Mouse (Mus musculus): ENCODE results near the gene Mad2l2. TPM values are rescaled to one million over a fixed set of nuclear protein-coding genes. Genes with fewer than 3 reads are reported as not detected.
"Not testable (repeated sequence)": the region's sequence is repeated elsewhere in the genome, so short reads cannot be mapped to it uniquely, and the experiment has no call there.

Mad2l2 gene
- polyA plus RNA-seq, 1 experiment from 2014 or later: 25.5 TPM

DNA sequence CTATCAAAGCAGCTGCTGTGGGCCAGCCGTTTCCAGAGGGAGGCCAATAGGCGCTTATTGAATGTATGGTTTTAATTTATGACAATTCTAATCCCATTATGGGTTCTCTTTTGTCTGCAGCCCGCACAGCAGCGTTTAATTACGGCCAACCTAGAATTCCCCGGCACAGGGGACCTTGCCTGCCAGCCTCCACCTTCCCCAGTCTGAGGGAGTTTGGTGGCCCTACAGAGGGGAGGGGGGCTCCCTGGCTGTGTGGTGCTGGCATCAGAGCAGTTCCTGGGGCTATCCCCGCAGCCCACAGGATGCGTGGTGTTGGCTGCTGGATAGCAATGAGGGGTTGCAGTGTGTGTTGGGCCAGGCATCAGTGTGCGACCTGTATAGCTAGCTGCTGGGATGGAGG, 54.4 kb downstream of the Mad2l2 start:
- no peaks in the 10 kb centered on the region for H3K9me3 ChIP-seq (replicated peaks)
- no peak overlapping the region for H3K4me3 ChIP-seq
- H3K36me3 ChIP-seq: no peaks in the 10 kb centered on the region
- WGBS (ENCODE audit: insufficient replicate concordance): 68% methylated on average over 9 of the region's 9 CpGs
- H3K27ac ChIP-seq: no peak overlapping the region
- H3K27me3 ChIP-seq (replicated peaks): peaks cover 60% of the 10 kb centered on the region
- no peak overlapping the region for H3K9ac ChIP-seq
- H3K4me1 ChIP-seq: peaks cover 15% of the 10 kb centered on the region
- H3K4me2 ChIP-seq: no peak overlapping the region
- no peak for ATAC-seq

DNA sequence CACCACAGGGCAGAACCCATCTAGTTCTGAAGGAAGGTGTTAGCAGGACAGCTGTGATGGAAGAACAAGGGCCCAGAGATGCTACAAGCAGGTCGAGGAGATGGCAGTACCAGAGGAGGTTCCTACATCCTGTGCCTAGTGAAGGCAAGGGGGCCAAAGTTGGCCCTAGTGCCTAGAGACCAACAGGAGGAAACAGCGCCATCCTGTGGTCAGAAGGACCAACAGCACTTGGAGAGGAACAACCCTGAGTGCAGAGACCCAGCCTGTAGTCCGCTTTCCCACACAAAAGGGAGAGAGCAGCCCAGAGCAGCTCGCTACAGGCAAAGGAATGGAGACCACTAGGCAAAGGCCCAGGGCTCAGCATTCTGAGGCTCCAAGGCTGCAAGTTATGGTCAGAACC, 55.6 kb downstream of the Mad2l2 start:
- Histone ChIP-seq H3K4me2 (no peak overlapping the region), H3K4me1 (peaks cover 22% of the 10 kb centered on the region)
- WGBS (ENCODE audit: insufficient replicate concordance): 44% methylated on average over 4 of the region's 4 CpGs

DNA sequence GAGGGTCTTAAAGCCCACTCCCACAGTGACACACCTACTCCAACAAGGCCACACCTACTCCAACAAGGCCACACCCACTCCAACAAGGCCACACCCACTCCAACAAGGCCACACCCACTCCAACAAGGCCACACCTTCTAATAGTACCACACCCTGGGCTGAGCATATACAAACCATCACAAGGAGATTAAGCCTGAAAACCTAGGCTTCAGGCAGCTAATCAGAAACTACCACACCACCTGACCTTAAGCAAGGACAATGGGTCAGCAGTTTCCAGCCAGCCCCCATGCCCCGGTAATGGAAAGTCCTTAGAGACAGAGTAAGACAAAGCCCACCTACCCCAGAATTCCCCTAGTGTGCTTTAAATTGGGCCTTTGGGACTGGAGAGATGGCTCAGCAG, 58.6 kb downstream of the Mad2l2 start:
- not testable (repeated sequence) for H3K36me3 ChIP-seq; H3K4me3 ChIP-seq; H3K4me2 ChIP-seq; H3K9ac ChIP-seq; H3K9me3 ChIP-seq (replicated peaks)
- ATAC-seq: peak; percentile 72; the same call in 1 of the 2 replicates
- WGBS (ENCODE audit: insufficient replicate concordance): 56% methylated on average over 1 of the region's 1 CpGs
- peaks cover 27% of the 10 kb centered on the region for H3K4me1 ChIP-seq
- H3K27me3 ChIP-seq (replicated peaks): peaks cover 52% of the 10 kb centered on the region
- 0 out of 2 replicates have a peak overlapping the region, but pooled peaks have one; percentile 14 for H3K27ac ChIP-seq

More for the DNA sequence above, 55.6 kb downstream of the Mad2l2 start:
- Histone ChIP-seq H3K9ac (no peak overlapping the region), H3K9me3 (replicated peaks) (no peaks in the 10 kb centered on the region), H3K36me3 (no peaks in the 10 kb centered on the region), H3K27ac (no peak overlapping the region), H3K27me3 (replicated peaks) (peaks cover 52% of the 10 kb centered on the region), H3K4me3 (no peak overlapping the region)
- no peak for ATAC-seq

DNA sequence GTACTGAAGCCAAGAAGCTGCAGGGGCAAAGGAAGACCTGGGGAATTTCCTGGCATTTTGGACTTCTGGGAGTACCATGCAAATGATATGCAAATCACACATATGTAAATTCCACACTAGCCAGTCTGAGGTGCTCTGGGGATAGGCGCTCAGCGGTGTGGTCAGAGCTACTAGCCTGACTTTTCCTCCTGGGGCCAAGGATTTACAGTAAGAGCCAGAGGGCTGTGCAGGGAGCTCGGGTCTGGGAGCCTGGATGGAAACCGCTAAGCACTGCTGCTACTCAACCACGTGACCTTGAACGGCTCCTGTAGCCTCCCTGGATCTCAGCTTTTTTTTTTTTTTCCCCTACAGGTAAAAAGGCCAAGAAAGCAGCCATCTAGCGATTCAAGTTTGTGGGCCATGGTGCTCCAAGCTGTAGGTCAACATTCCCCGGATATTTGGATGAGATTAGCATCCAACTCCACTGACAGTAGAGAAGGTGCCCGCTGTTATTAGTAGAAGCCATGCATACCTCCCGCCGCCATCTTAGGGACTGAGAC, 62.6 kb downstream of the Mad2l2 start:
- H3K9me3 ChIP-seq (replicated peaks): no peaks in the 10 kb centered on the region
- no peak for ATAC-seq
- WGBS (ENCODE audit: insufficient replicate concordance): 34% methylated on average over 11 of the region's 11 CpGs
- peaks cover 53% of the 10 kb centered on the region for H3K27me3 ChIP-seq (replicated peaks)
- H3K27ac ChIP-seq: no peak overlapping the region
- peaks cover 41% of the 10 kb centered on the region for H3K4me1 ChIP-seq
- no peak overlapping the region for H3K9ac ChIP-seq
- no peak overlapping the region for H3K4me2 ChIP-seq
- no peak overlapping the region for H3K4me3 ChIP-seq
- H3K36me3 ChIP-seq: no peaks in the 10 kb centered on the region

DNA sequence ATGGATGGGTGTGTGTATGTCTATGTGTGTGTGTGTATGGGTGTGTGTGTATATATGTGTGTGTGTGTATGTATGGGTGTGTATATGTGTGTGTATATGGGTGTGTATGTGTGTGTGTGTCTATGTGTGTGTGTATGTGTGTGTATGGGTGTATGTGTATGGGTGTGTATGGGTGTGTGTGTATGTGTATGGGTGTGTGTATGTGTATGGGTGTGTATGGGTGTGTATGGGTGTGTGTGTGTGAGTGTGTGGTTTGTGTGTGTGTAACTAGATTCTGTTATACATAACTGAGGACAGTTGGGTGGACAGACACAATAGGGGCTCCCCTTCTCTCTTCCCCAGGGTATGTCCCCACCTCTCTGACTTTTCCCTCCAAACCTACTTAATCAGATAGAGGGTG, 64.2 kb downstream of the Mad2l2 start:
- no peak overlapping the region for H3K4me3 ChIP-seq
- H3K4me2 ChIP-seq: no peak overlapping the region
- no peaks in the 10 kb centered on the region for H3K9me3 ChIP-seq (replicated peaks)
- peak; percentile 56 for ATAC-seq
- H3K36me3 ChIP-seq: no peaks in the 10 kb centered on the region
- no peak overlapping the region for H3K9ac ChIP-seq
- H3K27ac ChIP-seq: no peak overlapping the region
- peaks cover 33% of the 10 kb centered on the region for H3K4me1 ChIP-seq
- H3K27me3 ChIP-seq (replicated peaks): peaks cover 65% of the 10 kb centered on the region

Small RNAs within 50 kb of the gene (microRNA-seq; reads per million reads assigned to microRNA genes)
- gene Mir7022: not detected

Other genes with a start within 250 kb of the Mad2l2 start
- gene Mfn2, start 225.7 kb upstream of the Mad2l2 start, polyA plus RNA-seq (2016; fragmentation: Nextera tagmentation; extraction: Ambion mirVana): 25.4 and 27.1 TPM in 2 replicates
- 26.4 TPM in 2 replicates for gene Plod1, start 193.6 kb upstream of the Mad2l2 start, polyA plus RNA-seq (2016; fragmentation: Nextera tagmentation; extraction: Ambion mirVana)
- 19.1 and 21.0 TPM in 2 replicates for gene 2510039O18Rik, start 189.5 kb upstream of the Mad2l2 start, polyA plus RNA-seq (2016; fragmentation: Nextera tagmentation; extraction: Ambion mirVana)
- gene Nppb, start 144.6 kb upstream of the Mad2l2 start, polyA plus RNA-seq (2016; fragmentation: Nextera tagmentation; extraction: Ambion mirVana): not detected in 2 replicates
- 1.3 and 2.0 TPM in 2 replicates for gene Nppa, start 129.7 kb upstream of the Mad2l2 start, polyA plus RNA-seq (2016; fragmentation: Nextera tagmentation; extraction: Ambion mirVana)
- gene Clcn6, start 91.6 kb upstream of the Mad2l2 start, polyA plus RNA-seq (2016; fragmentation: Nextera tagmentation; extraction: Ambion mirVana): 2.1 and 2.4 TPM in 2 replicates
- gene Mthfr, start 91.3 kb upstream of the Mad2l2 start, polyA plus RNA-seq (2016; fragmentation: Nextera tagmentation; extraction: Ambion mirVana): 14.0 and 14.7 TPM in 2 replicates
- 12.3 and 12.5 TPM in 2 replicates for gene Agtrap, start 42.4 kb upstream of the Mad2l2 start, polyA plus RNA-seq (2016; fragmentation: Nextera tagmentation; extraction: Ambion mirVana)
- 0.08 TPM in 2 replicates for gene Draxin, start 314 bp downstream of the Mad2l2 start, polyA plus RNA-seq (2016; fragmentation: Nextera tagmentation; extraction: Ambion mirVana)
- 20.5 and 28.7 TPM in 2 replicates for gene Fbxo6, start 21.8 kb downstream of the Mad2l2 start, polyA plus RNA-seq (2016; fragmentation: Nextera tagmentation; extraction: Ambion mirVana)
- gene Fbxo44, start 30.1 kb downstream of the Mad2l2 start, polyA plus RNA-seq (2016; fragmentation: Nextera tagmentation; extraction: Ambion mirVana): 1.6 and 1.7 TPM in 2 replicates
- gene Fbxo2, start 30.2 kb downstream of the Mad2l2 start, polyA plus RNA-seq (2016; fragmentation: Nextera tagmentation; extraction: Ambion mirVana): 0.43 and 0.50 TPM in 2 replicates
- 0.07 and 0.11 TPM in 2 replicates for gene Disp3, start 157.6 kb downstream of the Mad2l2 start, polyA plus RNA-seq (2016; fragmentation: Nextera tagmentation; extraction: Ambion mirVana)

All from liver, embryonic 12.5 days (tissue).